Mouse (Mus musculus): Measurements from ENCODE around the gene Gm10666.
"Not testable (repeated sequence)": the region's sequence is repeated elsewhere in the genome, so short reads cannot be mapped to it uniquely, and the experiment has no call there.

Gm10666 gene

GRCm38 (mm10) chr7:22134641-22135040 is at the start of gene Gm10666:
TSS of gene Gm10666 (minus strand) at chr7:22134741.
- not testable (repeated sequence) for DNase-seq

GRCm38 (mm10) chr7:22163935-22164334 is 29.4 kb upstream of the Gm10666 start, which contains the start of gene Vmn1r142:
TSS of gene Vmn1r142 (minus strand) at chr7:22164035.
- not testable (repeated sequence) for DNase-seq

DNA sequence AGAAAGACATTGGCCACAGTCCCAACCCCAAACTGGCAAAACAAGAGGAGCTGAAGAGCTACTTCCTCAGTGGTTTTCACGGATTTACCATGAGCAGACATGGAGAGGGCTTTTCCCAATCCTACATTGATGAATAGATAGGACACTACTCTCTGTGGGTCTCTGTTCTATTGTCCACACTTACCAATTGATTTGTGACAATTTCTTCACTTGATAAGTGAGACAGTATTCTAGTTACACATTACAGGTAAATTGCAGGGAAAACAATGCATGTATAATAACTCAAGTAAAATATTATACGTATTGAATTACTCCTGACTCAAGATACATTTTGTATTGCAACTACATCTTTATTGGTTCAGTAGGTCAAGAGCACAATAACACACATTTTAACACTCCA is 16.4 kb downstream of the Gm10666 start, which contains the start of gene Gm16451:
Gene Gm16451, minus strand, starts transcription at position 101 of the 400 bp plus-strand sequence.
- DNase-seq = not testable (repeated sequence)

Data from cerebellum, adult 18-20 months (tissue).